Mouse (Mus musculus) erythroblast, embryonic 14.5 days (primary cell): Measurements from ENCODE around the gene Sult6b2.

Experiments
- GATA1 ChIP-seq: IDR thresholded peaks from 2 replicates; pipeline ENCODE4 v1.6.1; 2012; ENCODE audit warnings: low read length, inconsistent platforms, mixed read lengths
- TAL1 ChIP-seq: IDR thresholded peaks from 3 replicates; pipeline ENCODE4 v1.6.1; 2012; ENCODE audit warnings: low read length, inconsistent platforms, mixed read lengths

DNA sequence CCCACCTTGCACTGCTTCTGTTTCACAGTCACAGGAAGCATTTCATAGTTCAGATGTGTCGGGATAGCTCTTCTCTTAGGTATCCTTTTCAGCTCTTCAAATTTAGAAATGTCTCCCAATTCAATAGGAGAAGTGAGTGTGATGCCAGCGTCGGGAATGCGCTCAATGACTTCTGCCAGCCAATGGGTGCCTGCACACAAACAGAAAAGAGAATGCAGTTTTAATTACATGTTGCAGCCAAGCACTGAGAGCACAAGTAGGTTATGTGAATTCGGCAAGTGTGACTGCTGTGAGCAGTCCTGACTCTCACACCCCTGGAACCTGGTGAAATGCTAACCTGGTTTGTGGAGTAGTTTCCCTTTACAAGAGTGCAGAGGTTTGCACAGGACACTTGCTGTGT is 2.6 kb downstream of the Sult6b2 start:
- no peak for TF ChIP-seq TAL1
- no peak for TF ChIP-seq GATA1
